Mouse (Mus musculus) hindbrain, embryonic 10.5 days (tissue): ENCODE data around the gene Olfr119. TPM values are rescaled to one million over a fixed set of nuclear protein-coding genes. Genes with fewer than 3 reads are reported as not detected.
"Not testable (repeated sequence)": the region's sequence is repeated elsewhere in the genome, so short reads cannot be mapped to it uniquely, and the experiment has no call there.

ENCODE experiments used
- DNase-seq: peaks from one replicate; pipeline ENCODE4 v3.0.0-alpha.2; 2017; ENCODE audit warnings: low spot score
- H3K27ac ChIP-seq: fragments of 300-500 bp; sonication (generic); 2 replicates; pipeline ENCODE4 v1.5.1; 2016; ENCODE audit warnings: mild to moderate bottlenecking, moderate library complexity
- H3K27me3 ChIP-seq: fragments of 300-500 bp; sonication (generic); 2 replicates; pipeline ENCODE4 v1.6.1; 2016; ENCODE audit warnings: mild to moderate bottlenecking; ENCODE audit not compliant: poor library complexity, insufficient read depth, severe bottlenecking
- H3K36me3 ChIP-seq: fragments of 300-500 bp; sonication (generic); 2 replicates; pipeline ENCODE4 v1.6.1; 2016; ENCODE audit warnings: mild to moderate bottlenecking, moderate library complexity
- H3K4me1 ChIP-seq: fragments of 300-500 bp; sonication (generic); replicated peaks from 2 replicates; pipeline ENCODE4 v1.6.1; 2016; ENCODE audit warnings: mild to moderate bottlenecking
- H3K4me3 ChIP-seq: fragments of 300-500 bp; sonication (generic); 2 replicates; pipeline ENCODE4 v1.5.1; 2016; ENCODE audit warnings: mild to moderate bottlenecking, moderate library complexity
- H3K9me3 ChIP-seq: fragments of 300-500 bp; sonication (generic); 2 replicates; pipeline ENCODE4 v1.6.1; 2016; ENCODE audit warnings: mild to moderate bottlenecking, moderate library complexity
- WGBS: fragments of 180-500 bp; shearing (Covaris S2); methylation state at CpG from one replicate; pipeline ENCODE4 v1.1.7; 2016; 5-methylcytosine and 5-hydroxymethylcytosine counted together
- polyA plus RNA-seq: library from polyadenylated mRNA; unstranded; fragments of >200 nt; fragmentation: Nextera tagmentation; extraction: Ambion mirVana; gene quantifications from 2 replicates; pipeline ENCODE4 v1.2.1, GENCODE M21; 2016

Gene Olfr119
- not detected in 2 replicates for polyA plus RNA-seq

- DNase-seq, H3K4me3 ChIP-seq, H3K4me1 ChIP-seq, H3K27ac ChIP-seq, H3K36me3 ChIP-seq, H3K9me3 ChIP-seq, H3K27me3 ChIP-seq: not testable (repeated sequence)
- WGBS = 65% methylated on average over 1 of the region's 1 CpGs
These were observed at the start of gene Olfr119 for GRCm38 (mm10) chr17:37696264-37696663. TSS of gene Olfr119 (plus strand) at chr17:37696564.

GRCm38 (mm10) chr17:37663682-37664081 is 32.7 kb upstream of the Olfr119 start, which contains the start of gene Olfr117:
TSS of gene Olfr117 (minus strand) at chr17:37663782.
- 72% methylated on average over 1 of the region's 1 CpGs for WGBS

GRCm38 (mm10) chr17:37666688-37667087 is 29.7 kb upstream of the Olfr119 start, which contains the start of gene Olfr118:
TSS of gene Olfr118 (plus strand) at chr17:37666988.
- Histone ChIP-seq H3K4me3 (no peak within 1 kb of the TSS), H3K27me3 (no peaks in the 10 kb centered on the region), H3K27ac (no peak within 1 kb of the TSS), H3K36me3 (no peaks in the 10 kb centered on the region), H3K9me3 (no peaks in the 10 kb centered on the region), H3K4me1 (no peaks in the 10 kb centered on the region)
- 77% methylated on average over 2 of the region's 2 CpGs for WGBS
- no peak for DNase-seq

More at GRCm38 (mm10) chr17:37663682-37664081, 32.7 kb upstream of the Olfr119 start, which contains the start of gene Olfr117:
- no peaks in the 10 kb centered on the region for H3K27me3 ChIP-seq
- H3K4me1 ChIP-seq = no peaks in the 10 kb centered on the region
- no peaks in the 10 kb centered on the region for H3K36me3 ChIP-seq
- no peak for DNase-seq
- no peak within 1 kb of the TSS for H3K4me3 ChIP-seq
- H3K27ac ChIP-seq = no peak within 1 kb of the TSS
- 0 out of 2 replicates have a peak, but pooled peaks cover 4% of the 10 kb centered on the region for H3K9me3 ChIP-seq

- Histone ChIP-seq H3K27ac (no peak within 1 kb of the TSS), H3K9me3 (no peaks in the 10 kb centered on the region), H3K4me1 (no peaks in the 10 kb centered on the region), H3K36me3 (no peaks in the 10 kb centered on the region), H3K27me3 (no peaks in the 10 kb centered on the region), H3K4me3 (no peak within 1 kb of the TSS)
- 78% methylated on average over 1 of the region's 1 CpGs for WGBS
- DNase-seq = no peak
These were observed 25.1 kb downstream of the Olfr119 start, which contains the start of gene Olfr120 for GRCm38 (mm10) chr17:37721508-37721907. TSS of gene Olfr120 (plus strand) at chr17:37721808.

- no peak overlapping the region for H3K4me3 ChIP-seq
- WGBS = 60% methylated on average over 7 of the region's 7 CpGs
- no peaks in the 10 kb centered on the region for H3K36me3 ChIP-seq
- H3K4me1 ChIP-seq = no peaks in the 10 kb centered on the region
- no peak for DNase-seq
- no peak overlapping the region for H3K27ac ChIP-seq
- no peaks in the 10 kb centered on the region for H3K9me3 ChIP-seq
- no peaks in the 10 kb centered on the region for H3K27me3 ChIP-seq
These were observed 41.7 kb downstream of the Olfr119 start for GRCm38 (mm10) chr17:37738070-37738469.

Other genes with a start within 250 kb of the Olfr119 start
- gene Olfr109, start 237.6 kb upstream of the Olfr119 start, polyA plus RNA-seq = not detected in 2 replicates
- not detected in 2 replicates for gene H2-M2, start 213.0 kb upstream of the Olfr119 start, polyA plus RNA-seq
- gene Olfr110, start 204.1 kb upstream of the Olfr119 start, polyA plus RNA-seq = not detected in 2 replicates
- not detected in 2 replicates for gene Olfr111, start 188.5 kb upstream of the Olfr119 start, polyA plus RNA-seq
- not detected in 2 replicates for gene Olfr112, start 127.1 kb upstream of the Olfr119 start, polyA plus RNA-seq
- gene Olfr113, start 118.9 kb upstream of the Olfr119 start, polyA plus RNA-seq = not detected in 2 replicates
- gene Olfr114, start 103.8 kb upstream of the Olfr119 start, polyA plus RNA-seq = not detected in 2 replicates
- not detected in 2 replicates for gene Olfr115, start 69.5 kb upstream of the Olfr119 start, polyA plus RNA-seq
- gene Olfr116, start 69.4 kb upstream of the Olfr119 start, polyA plus RNA-seq = not detected in 2 replicates
- not detected in 2 replicates for gene Olfr117, start 32.8 kb upstream of the Olfr119 start, polyA plus RNA-seq
- gene Olfr118, start 29.6 kb upstream of the Olfr119 start, polyA plus RNA-seq = not detected in 2 replicates
- not detected in 2 replicates for gene Olfr120, start 25.2 kb downstream of the Olfr119 start, polyA plus RNA-seq
- not detected in 2 replicates for gene Olfr121, start 52.3 kb downstream of the Olfr119 start, polyA plus RNA-seq
- gene Olfr122, start 72.0 kb downstream of the Olfr119 start, polyA plus RNA-seq = not detected in 2 replicates
- not detected in 2 replicates for gene Olfr123, start 97.0 kb downstream of the Olfr119 start, polyA plus RNA-seq
- not detected in 2 replicates for gene Olfr124, start 103.3 kb downstream of the Olfr119 start, polyA plus RNA-seq
- not detected in 2 replicates for gene Olfr125, start 136.4 kb downstream of the Olfr119 start, polyA plus RNA-seq
- gene Olfr126, start 150.9 kb downstream of the Olfr119 start, polyA plus RNA-seq = not detected in 2 replicates
- not detected in 2 replicates for gene Olfr127, start 203.9 kb downstream of the Olfr119 start, polyA plus RNA-seq
- not detected in 2 replicates for gene Olfr128, start 224.0 kb downstream of the Olfr119 start, polyA plus RNA-seq